Mouse (Mus musculus): ENCODE results near the gene Chn1. TPM values are rescaled to one million over a fixed set of nuclear protein-coding genes. Genes with fewer than 3 reads are reported as not detected.

Gene Chn1
- polyA plus RNA-seq, 1 experiment from 2014 or later: 0.78 TPM

- H3K4me3 ChIP-seq (replicated peaks): no peak overlapping the region
- no peak overlapping the region for H3K9ac ChIP-seq
- H3K4me1 ChIP-seq (replicated peaks): peaks cover 7% of the 10 kb centered on the region; the same call in 1 of the 2 replicates
- no peak overlapping the region for H3K4me2 ChIP-seq
- ATAC-seq (ENCODE audit: insufficient read depth): no peak
- WGBS (ENCODE audit: insufficient replicate concordance): 68% methylated on average over 14 of the region's 14 CpGs
- H3K9me3 ChIP-seq (replicated peaks): no peaks in the 10 kb centered on the region
- no peaks in the 10 kb centered on the region for H3K36me3 ChIP-seq (replicated peaks)
- peaks cover 64% of the 10 kb centered on the region for H3K27me3 ChIP-seq
- no peak overlapping the region for H3K27ac ChIP-seq (replicated peaks)
These were observed 5.3 kb upstream of the Chn1 start for GRCm38 (mm10) chr2:73780321-73781010.

GRCm38 (mm10) chr2:73779796-73780195, 4.7 kb upstream of the Chn1 start:
- Histone ChIP-seq H3K4me1 (replicated peaks) (peaks cover 10% of the 10 kb centered on the region; the same call in 1 of the 2 replicates), H3K9ac (no peak overlapping the region), H3K4me3 (replicated peaks) (no peak overlapping the region), H3K27ac (replicated peaks) (no peak overlapping the region), H3K27me3 (peaks cover 71% of the 10 kb centered on the region), H3K4me2 (no peak overlapping the region), H3K9me3 (replicated peaks) (no peaks in the 10 kb centered on the region), H3K36me3 (replicated peaks) (no peaks in the 10 kb centered on the region)
- no peak for ATAC-seq (ENCODE audit: insufficient read depth)
- 52% methylated on average over 7 of the region's 7 CpGs for WGBS (ENCODE audit: insufficient replicate concordance)

DNA sequence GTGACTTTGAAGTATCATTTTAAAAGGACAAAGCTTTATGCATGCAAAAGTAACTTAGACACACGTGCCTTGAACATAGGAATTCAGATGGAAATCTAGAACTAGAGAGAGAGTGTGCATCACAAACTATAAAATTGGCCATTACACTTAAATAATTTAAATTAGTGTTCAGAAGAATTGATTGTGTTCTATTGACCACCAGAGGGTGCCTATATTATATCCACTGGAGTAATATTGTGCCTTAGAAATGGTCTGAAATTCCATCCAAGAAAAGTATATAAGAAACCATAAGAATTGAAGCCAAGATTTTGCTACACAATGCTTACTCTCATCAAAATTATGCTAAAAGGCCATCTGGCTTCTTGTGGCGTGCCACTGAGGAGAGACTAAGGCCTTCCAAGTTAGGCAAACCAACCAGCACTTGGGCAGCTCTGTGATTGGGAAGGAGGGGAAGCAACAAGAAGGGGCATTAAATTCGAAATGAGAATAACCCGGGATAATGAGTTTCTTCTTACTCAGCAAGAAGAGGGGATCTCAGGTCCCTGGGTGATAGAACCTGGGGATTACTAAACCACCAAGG, 4.0 kb upstream of the Chn1 start:
- peaks cover 10% of the 10 kb centered on the region; the same call in 1 of the 2 replicates for H3K4me1 ChIP-seq (replicated peaks)
- H3K27me3 ChIP-seq: peaks cover 78% of the 10 kb centered on the region
- H3K4me2 ChIP-seq: no peak overlapping the region
- H3K4me3 ChIP-seq (replicated peaks): no peak overlapping the region
- no peak overlapping the region for H3K27ac ChIP-seq (replicated peaks)
- H3K9me3 ChIP-seq (replicated peaks): no peaks in the 10 kb centered on the region
- no peak for ATAC-seq (ENCODE audit: insufficient read depth)
- WGBS (ENCODE audit: insufficient replicate concordance): 51% methylated on average over 4 of the region's 4 CpGs
- no peak overlapping the region for H3K9ac ChIP-seq
- H3K36me3 ChIP-seq (replicated peaks): no peaks in the 10 kb centered on the region

- Histone ChIP-seq H3K9ac (no peak overlapping the region), H3K4me3 (replicated peaks) (no peak overlapping the region), H3K4me2 (no peak overlapping the region), H3K27me3 (peaks cover 86% of the 10 kb centered on the region), H3K36me3 (replicated peaks) (no peaks in the 10 kb centered on the region), H3K9me3 (replicated peaks) (no peaks in the 10 kb centered on the region), H3K27ac (replicated peaks) (no peak overlapping the region), H3K4me1 (replicated peaks) (peaks cover 10% of the 10 kb centered on the region; the same call in 1 of the 2 replicates)
- WGBS (ENCODE audit: insufficient replicate concordance): 28% methylated on average over 4 of the region's 4 CpGs
- ATAC-seq (ENCODE audit: insufficient read depth): no peak
These were observed 1.8 kb upstream of the Chn1 start for GRCm38 (mm10) chr2:73776936-73777335.

DNA sequence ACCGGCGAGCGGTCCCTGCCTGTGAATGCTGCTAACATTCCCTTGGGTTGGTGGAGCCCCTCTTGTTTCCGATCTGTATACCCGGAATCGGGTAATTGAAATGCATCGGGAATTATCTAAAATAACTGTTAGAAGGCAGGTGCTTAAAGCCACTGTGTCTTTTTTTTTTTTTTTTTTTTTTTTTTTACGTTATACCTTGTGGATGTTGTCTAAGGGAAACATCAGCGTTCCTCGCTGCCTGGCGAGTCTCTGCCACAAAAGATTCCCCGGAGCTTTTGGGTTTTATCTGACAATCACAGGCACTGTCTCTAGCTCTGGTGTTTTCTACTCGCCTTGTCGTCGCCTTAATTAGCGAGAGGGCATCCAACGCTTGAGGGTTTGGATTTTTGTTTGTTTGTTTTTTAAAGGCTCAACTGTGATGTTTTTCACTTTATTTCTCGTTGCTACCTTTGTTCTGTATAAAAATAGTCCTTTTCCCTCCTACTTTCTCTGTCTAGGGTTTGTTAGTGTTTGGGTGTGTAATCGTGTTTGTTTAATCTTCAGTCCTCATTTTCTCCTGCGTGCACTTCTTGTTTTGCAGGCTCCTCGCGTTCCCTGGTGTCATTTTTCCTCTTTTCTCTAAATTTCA, 651 bp upstream of the Chn1 start:
- H3K4me2 ChIP-seq: peak overlapping the region; percentile 91
- no peak overlapping the region for H3K27ac ChIP-seq (replicated peaks)
- no peaks in the 10 kb centered on the region for H3K36me3 ChIP-seq (replicated peaks)
- peaks cover 82% of the 10 kb centered on the region for H3K27me3 ChIP-seq
- H3K4me3 ChIP-seq (replicated peaks): peak overlapping the region; percentile 66
- no peaks in the 10 kb centered on the region for H3K9me3 ChIP-seq (replicated peaks)
- H3K9ac ChIP-seq: no peak overlapping the region; the same call in 1 of the 2 replicates
- H3K4me1 ChIP-seq (replicated peaks): peaks cover 10% of the 10 kb centered on the region; the same call in 1 of the 2 replicates
- no peak for ATAC-seq (ENCODE audit: insufficient read depth)
- under 1% methylated on average over 22 of the region's 22 CpGs for WGBS (ENCODE audit: insufficient replicate concordance)

DNA sequence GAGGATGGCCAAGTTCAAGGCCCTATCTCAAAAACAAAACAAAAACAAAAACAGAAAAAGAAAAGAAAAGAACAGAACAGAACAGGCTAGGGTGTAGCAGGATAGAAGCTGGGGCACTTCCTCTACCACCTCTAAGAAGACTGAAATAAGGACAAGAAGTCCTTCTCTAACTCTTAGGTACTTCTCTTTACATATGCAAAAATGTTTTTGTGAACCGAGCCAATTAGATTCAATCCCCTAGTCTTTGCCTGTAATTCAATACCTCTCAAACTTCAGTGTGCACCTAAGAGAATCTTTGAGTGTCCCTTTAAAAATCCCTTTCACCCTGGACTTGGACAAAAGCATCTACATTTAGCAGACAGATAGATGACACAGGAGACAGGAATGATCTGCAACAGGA, 2.2 kb downstream of the Chn1 start:
- Histone ChIP-seq H3K27me3 (peaks cover 58% of the 10 kb centered on the region), H3K36me3 (replicated peaks) (no peaks in the 10 kb centered on the region), H3K9me3 (replicated peaks) (no peaks in the 10 kb centered on the region), H3K4me3 (replicated peaks) (no peak overlapping the region), H3K4me2 (no peak overlapping the region), H3K4me1 (replicated peaks) (peaks cover 10% of the 10 kb centered on the region; the same call in 1 of the 2 replicates), H3K9ac (no peak overlapping the region), H3K27ac (replicated peaks) (no peak overlapping the region)
- WGBS (ENCODE audit: insufficient replicate concordance): 36% methylated on average over 1 of the region's 1 CpGs
- no peak for ATAC-seq (ENCODE audit: insufficient read depth)

DNA sequence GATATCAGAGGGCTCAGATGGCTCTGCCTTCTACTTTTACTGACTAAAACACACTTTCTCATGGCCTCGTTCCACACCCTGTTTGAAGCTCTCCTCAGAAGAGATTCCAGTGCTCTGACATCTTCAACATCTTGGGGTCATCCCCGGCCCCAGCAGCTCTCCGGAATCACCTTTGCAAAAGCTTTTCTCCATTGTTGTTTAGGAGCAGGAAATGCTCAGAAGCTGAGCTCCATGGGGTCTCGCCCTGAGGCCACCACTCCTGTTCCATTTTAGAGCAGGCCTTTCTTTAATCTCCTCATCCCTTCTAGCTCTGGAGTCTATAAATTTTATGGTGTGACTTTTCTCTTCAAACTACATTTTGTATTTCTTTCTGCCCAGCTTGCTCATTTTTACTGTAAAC, 6.5 kb downstream of the Chn1 start:
- WGBS (ENCODE audit: insufficient replicate concordance): 56% methylated on average over 4 of the region's 4 CpGs
- Histone ChIP-seq H3K36me3 (replicated peaks) (no peaks in the 10 kb centered on the region), H3K9me3 (replicated peaks) (no peaks in the 10 kb centered on the region)

GRCm38 (mm10) chr2:73763541-73763940, 11.6 kb downstream of the Chn1 start:
- no peaks in the 10 kb centered on the region for H3K36me3 ChIP-seq (replicated peaks)
- H3K4me3 ChIP-seq (replicated peaks): no peak overlapping the region
- H3K27ac ChIP-seq (replicated peaks): no peak overlapping the region
- no peak overlapping the region for H3K4me2 ChIP-seq
- H3K9ac ChIP-seq: no peak overlapping the region
- H3K4me1 ChIP-seq (replicated peaks): no peaks in the 10 kb centered on the region
- no peaks in the 10 kb centered on the region for H3K9me3 ChIP-seq (replicated peaks)
- 57% methylated on average over 3 of the region's 3 CpGs for WGBS (ENCODE audit: insufficient replicate concordance)
- no peak for ATAC-seq (ENCODE audit: insufficient read depth)
- no peaks in the 10 kb centered on the region for H3K27me3 ChIP-seq

More for the DNA sequence above, 6.5 kb downstream of the Chn1 start:
- H3K4me2 ChIP-seq: no peak overlapping the region
- H3K9ac ChIP-seq: no peak overlapping the region
- peaks cover 16% of the 10 kb centered on the region for H3K27me3 ChIP-seq
- no peak overlapping the region for H3K4me3 ChIP-seq (replicated peaks)
- no peak overlapping the region for H3K27ac ChIP-seq (replicated peaks)
- no peaks in the 10 kb centered on the region for H3K4me1 ChIP-seq (replicated peaks)
- ATAC-seq (ENCODE audit: insufficient read depth): no peak

DNA sequence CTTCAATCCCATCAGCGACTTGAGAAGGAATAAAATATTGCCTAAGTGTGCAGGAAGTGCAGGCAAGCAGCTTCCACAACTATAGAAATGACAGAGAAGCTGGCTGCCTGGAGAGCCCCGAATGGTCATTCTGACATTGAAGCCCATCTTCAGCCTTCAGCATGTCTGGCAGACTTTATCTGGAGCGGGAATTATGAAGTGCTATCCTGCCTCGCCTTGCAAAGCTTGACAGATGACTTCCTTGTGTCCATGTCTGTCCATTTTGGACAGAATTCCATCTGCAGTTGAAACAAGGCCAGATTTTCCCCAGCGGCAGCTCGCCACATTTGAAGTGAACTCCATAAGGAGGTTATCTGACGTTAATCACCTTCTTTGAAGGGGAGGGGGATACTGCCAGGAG, 15.2 kb downstream of the Chn1 start:
- Histone ChIP-seq H3K27ac (replicated peaks) (no peak overlapping the region), H3K4me3 (replicated peaks) (no peak overlapping the region), H3K4me1 (replicated peaks) (no peaks in the 10 kb centered on the region), H3K36me3 (replicated peaks) (no peaks in the 10 kb centered on the region), H3K9ac (no peak overlapping the region), H3K9me3 (replicated peaks) (no peaks in the 10 kb centered on the region), H3K4me2 (no peak overlapping the region), H3K27me3 (no peaks in the 10 kb centered on the region)
- ATAC-seq (ENCODE audit: insufficient read depth): no peak
- WGBS (ENCODE audit: insufficient replicate concordance): 67% methylated on average over 7 of the region's 7 CpGs

DNA sequence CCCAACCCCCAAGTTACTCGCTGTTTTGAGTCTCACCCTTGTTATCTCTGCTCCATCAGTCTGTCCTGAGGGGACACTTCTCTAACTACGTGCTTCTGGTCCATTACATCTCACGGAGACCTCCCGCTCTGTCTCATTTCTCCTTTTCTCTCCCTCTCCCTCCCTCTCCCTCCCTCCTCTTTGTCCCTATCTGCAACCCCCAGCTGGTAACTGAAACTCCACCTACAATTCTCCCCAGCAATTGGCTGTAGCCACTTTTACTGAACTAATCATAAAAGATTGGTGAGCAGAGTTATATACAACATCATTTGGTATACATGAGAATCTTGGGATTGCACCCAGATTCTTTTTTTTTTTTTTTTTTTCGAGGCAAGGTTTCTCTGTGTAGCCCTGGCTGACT, 16.1 kb downstream of the Chn1 start:
- H3K9ac ChIP-seq: no peak overlapping the region
- H3K36me3 ChIP-seq (replicated peaks): no peaks in the 10 kb centered on the region
- H3K4me3 ChIP-seq (replicated peaks): no peak overlapping the region
- WGBS (ENCODE audit: insufficient replicate concordance): 27% methylated on average over 5 of the region's 5 CpGs
- no peak overlapping the region for H3K27ac ChIP-seq (replicated peaks)
- H3K9me3 ChIP-seq (replicated peaks): no peaks in the 10 kb centered on the region
- no peaks in the 10 kb centered on the region for H3K27me3 ChIP-seq
- no peaks in the 10 kb centered on the region for H3K4me1 ChIP-seq (replicated peaks)
- no peak for ATAC-seq (ENCODE audit: insufficient read depth)
- H3K4me2 ChIP-seq: no peak overlapping the region

GRCm38 (mm10) chr2:73747297-73747696, 27.8 kb downstream of the Chn1 start:
- H3K9me3 ChIP-seq (replicated peaks): no peaks in the 10 kb centered on the region
- ATAC-seq (ENCODE audit: insufficient read depth): no peak
- WGBS (ENCODE audit: insufficient replicate concordance): 54% methylated on average over 1 of the region's 1 CpGs
- no peak overlapping the region for H3K27ac ChIP-seq (replicated peaks)
- H3K4me1 ChIP-seq (replicated peaks): no peaks in the 10 kb centered on the region
- no peak overlapping the region for H3K9ac ChIP-seq
- no peaks in the 10 kb centered on the region for H3K36me3 ChIP-seq (replicated peaks)
- no peak overlapping the region for H3K4me3 ChIP-seq (replicated peaks)
- no peaks in the 10 kb centered on the region for H3K27me3 ChIP-seq
- no peak overlapping the region for H3K4me2 ChIP-seq

All from liver, embryonic 15.5 days (tissue).